Mouse (Mus musculus) embryonic facial prominence, embryonic 11.5 days (tissue): ENCODE measurements around the gene Capn1. TPM values are rescaled to one million over a fixed set of nuclear protein-coding genes. Genes with fewer than 3 reads are reported as not detected.
A peak's percentile ranks its signal among the peaks of the same experiment; 100 is the strongest.

ENCODE experiments used
- ATAC-seq: fragments of 200-750 bp; cut with Nextera tagmentation; replicated peaks from 2 replicates; pipeline ENCODE4 v1.8.0; 2017; ENCODE audit warnings: low read depth; ENCODE audit not compliant: insufficient number of reproducible peaks, low FRiP score, low TSS enrichment
- DNase-seq: peaks from one replicate; pipeline ENCODE4 v3.0.0-alpha.2; 2015; ENCODE audit warnings: low spot score
- H3K27ac ChIP-seq: fragments of 300-500 bp; sonication (generic); replicated peaks from 2 replicates; pipeline ENCODE4 v1.5.1; 2014; ENCODE audit warnings: mild to moderate bottlenecking, low read depth, low read length, control low read depth
- H3K27me3 ChIP-seq: fragments of 300-500 bp; sonication (generic); 2 replicates; pipeline ENCODE4 v1.6.1; 2014; ENCODE audit warnings: mild to moderate bottlenecking, low read length, moderate library complexity, mixed read lengths; ENCODE audit not compliant: control insufficient read depth, insufficient read depth
- H3K36me3 ChIP-seq: fragments of 300-500 bp; sonication (generic); replicated peaks from 2 replicates; pipeline ENCODE4 v1.6.1; 2014; ENCODE audit warnings: low read depth, mild to moderate bottlenecking, low read length, moderate library complexity, mixed read lengths; ENCODE audit not compliant: control insufficient read depth, insufficient read depth
- H3K4me1 ChIP-seq: fragments of 300-500 bp; sonication (generic); 2 replicates; pipeline ENCODE4 v1.6.1; 2014; ENCODE audit warnings: low read length, mixed read lengths; ENCODE audit not compliant: control insufficient read depth, insufficient read depth
- H3K4me2 ChIP-seq: fragments of 300-500 bp; sonication (generic); 2 replicates; pipeline ENCODE4 v1.6.1; 2014; ENCODE audit warnings: low read depth, mild to moderate bottlenecking, control low read depth, low read length, moderate library complexity
- H3K4me3 ChIP-seq: fragments of 300-500 bp; sonication (generic); 2 replicates; pipeline ENCODE4 v1.5.1; 2014; ENCODE audit warnings: low read depth, low read length, control low read depth
- H3K9ac ChIP-seq: fragments of 300-500 bp; sonication (generic); replicated peaks from 2 replicates; pipeline ENCODE4 v1.6.1; 2014; ENCODE audit warnings: mild to moderate bottlenecking, control low read depth, low read length
- H3K9me3 ChIP-seq: fragments of 300-500 bp; sonication (generic); replicated peaks from 2 replicates; pipeline ENCODE4 v1.6.1; 2016; ENCODE audit warnings: mild to moderate bottlenecking, low read length, inconsistent platforms, mixed read lengths; ENCODE audit not compliant: control insufficient read depth
- WGBS: fragments of 180-500 bp; shearing (Covaris S2); extraction: QIAGEN DNeasy Blood & Tissue Kit; methylation state at CpG from one replicate; pipeline ENCODE4 v1.1.7; 2014; 5-methylcytosine and 5-hydroxymethylcytosine counted together
- polyA plus RNA-seq: library from polyadenylated mRNA; unstranded; fragments of >200 nt; fragmentation: Nextera tagmentation; extraction: Ambion mirVana; gene quantifications from 2 replicates; pipeline ENCODE4 v1.2.1, GENCODE M21; 2014

Capn1 gene
- polyA plus RNA-seq, 1 experiment from 2014 or later = 4.5 TPM

- WGBS = 90% methylated on average over 2 of the region's 2 CpGs
- Histone ChIP-seq H3K4me3 (no peak overlapping the region), H3K4me2 (no peak overlapping the region), H3K36me3 (no peaks in the 10 kb centered on the region), H3K9me3 (no peaks in the 10 kb centered on the region), H3K27me3 (no peaks in the 10 kb centered on the region), H3K9ac (no peak overlapping the region), H3K27ac (no peak overlapping the region), H3K4me1 (no peaks in the 10 kb centered on the region)
- DNase-seq = no peak
- ATAC-seq = no peak
Observed at GRCm38 (mm10) chr19:5965910-5966309, 49.8 kb downstream of the Capn1 start.

GRCm38 (mm10) chr19:5965280-5965679, 50.4 kb downstream of the Capn1 start:
- Histone ChIP-seq H3K9me3 (no peaks in the 10 kb centered on the region), H3K9ac (no peak overlapping the region), H3K36me3 (no peaks in the 10 kb centered on the region), H3K4me1 (no peaks in the 10 kb centered on the region), H3K27me3 (no peaks in the 10 kb centered on the region), H3K4me2 (no peak overlapping the region), H3K4me3 (no peak overlapping the region), H3K27ac (no peak overlapping the region)
- peak; percentile 89 for DNase-seq
- WGBS = 5% methylated on average over 4 of the region's 4 CpGs
- ATAC-seq = no peak

DNA sequence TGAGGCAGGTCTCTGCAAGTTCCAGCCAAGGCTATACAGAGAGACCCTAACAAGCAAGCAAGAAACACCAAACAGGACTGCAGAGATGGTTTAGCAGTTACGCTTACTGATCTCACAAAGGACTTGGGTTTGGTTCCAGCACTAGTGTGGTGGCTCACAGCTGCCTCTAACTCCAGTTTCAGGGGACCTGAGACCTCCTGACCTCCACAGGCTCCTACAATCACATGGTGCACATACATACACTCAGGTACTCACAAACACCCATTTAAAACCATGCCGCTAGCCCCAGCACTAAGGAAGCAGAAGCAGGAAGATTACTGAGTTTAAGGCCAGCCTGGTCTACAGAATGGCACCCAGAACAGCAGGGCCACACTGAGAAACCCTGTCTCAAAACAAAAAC, 50.9 kb downstream of the Capn1 start:
- Histone ChIP-seq H3K36me3 (no peaks in the 10 kb centered on the region), H3K4me2 (peak overlapping the region; percentile 72; the same call in 1 of the 2 replicates), H3K4me1 (no peaks in the 10 kb centered on the region), H3K9ac (peak overlapping the region; percentile 75; the same call in 1 of the 2 replicates), H3K27me3 (no peaks in the 10 kb centered on the region), H3K27ac (no peak overlapping the region), H3K4me3 (peak overlapping the region; percentile 66), H3K9me3 (no peaks in the 10 kb centered on the region)
- 79% methylated on average over 2 of the region's 2 CpGs for WGBS
- no peak for ATAC-seq
- DNase-seq = no peak

- under 1% methylated on average over 50 of the region's 50 CpGs for WGBS
- H3K4me1 ChIP-seq = no peaks in the 10 kb centered on the region
- peak within 1 kb of the TSS; percentile 66 for H3K4me3 ChIP-seq
- H3K9ac ChIP-seq = peak within 1 kb of the TSS; percentile 75
- DNase-seq = peak; percentile 95
- peak; percentile 81 for ATAC-seq
- H3K9me3 ChIP-seq = no peaks in the 10 kb centered on the region
- no peaks in the 10 kb centered on the region for H3K36me3 ChIP-seq
- H3K27me3 ChIP-seq = no peaks in the 10 kb centered on the region
- 0 out of 2 replicates have a peak within 1 kb of the TSS, but pooled peaks have one; percentile 7 for H3K27ac ChIP-seq
- H3K4me2 ChIP-seq = peak within 1 kb of the TSS; percentile 72
Observed at GRCm38 (mm10) chr19:5963883-5964562, 51.7 kb downstream of the Capn1 start, which contains the start of gene Pola2. Gene Pola2 (minus strand): TSS chr19:5964202.

- no peak for DNase-seq
- ATAC-seq = no peak
- H3K9ac ChIP-seq = 0 out of 2 replicates have a peak overlapping the region, but pooled peaks have one; percentile 0
Observed at GRCm38 (mm10) chr19:5962651-5963050, 53.0 kb downstream of the Capn1 start.

DNA sequence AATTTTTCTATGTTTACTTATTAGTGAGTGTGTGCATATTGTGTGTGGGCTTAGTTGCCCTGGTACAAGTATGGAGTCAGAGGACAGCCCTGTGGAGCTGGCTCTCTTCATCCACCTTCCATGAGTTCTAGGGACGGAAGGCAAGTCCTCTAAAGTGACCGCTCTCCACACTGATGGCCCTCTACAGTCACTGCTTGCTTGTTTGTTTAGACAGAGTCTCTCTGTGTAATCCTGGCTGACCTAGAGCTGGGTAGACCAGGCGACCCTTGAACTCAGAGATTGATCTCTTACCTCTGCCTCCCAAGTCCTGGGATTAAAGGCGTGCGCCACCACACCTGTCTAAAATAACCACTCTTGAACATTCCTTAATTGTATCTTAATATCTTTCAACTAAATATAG, 58.3 kb downstream of the Capn1 start:
- DNase-seq = no peak
- no peak overlapping the region for H3K9ac ChIP-seq
- H3K4me2 ChIP-seq = no peak overlapping the region
- H3K9me3 ChIP-seq = no peaks in the 10 kb centered on the region
- H3K36me3 ChIP-seq = no peaks in the 10 kb centered on the region; the same call in 1 of the 2 replicates
- no peak for ATAC-seq
- no peaks in the 10 kb centered on the region for H3K27me3 ChIP-seq
- no peak overlapping the region for H3K4me3 ChIP-seq
- no peak overlapping the region for H3K27ac ChIP-seq
- 84% methylated on average over 5 of the region's 5 CpGs for WGBS
- no peaks in the 10 kb centered on the region for H3K4me1 ChIP-seq

More at GRCm38 (mm10) chr19:5962651-5963050, 53.0 kb downstream of the Capn1 start:
- H3K4me1 ChIP-seq = no peaks in the 10 kb centered on the region
- H3K9me3 ChIP-seq = no peaks in the 10 kb centered on the region
- H3K4me2 ChIP-seq = peak overlapping the region; percentile 72
- no peaks in the 10 kb centered on the region for H3K27me3 ChIP-seq
- H3K27ac ChIP-seq = no peak overlapping the region
- H3K36me3 ChIP-seq = no peaks in the 10 kb centered on the region
- peak overlapping the region; percentile 66; the same call in 1 of the 2 replicates for H3K4me3 ChIP-seq
- 24% methylated on average over 1 of the region's 1 CpGs for WGBS

DNA sequence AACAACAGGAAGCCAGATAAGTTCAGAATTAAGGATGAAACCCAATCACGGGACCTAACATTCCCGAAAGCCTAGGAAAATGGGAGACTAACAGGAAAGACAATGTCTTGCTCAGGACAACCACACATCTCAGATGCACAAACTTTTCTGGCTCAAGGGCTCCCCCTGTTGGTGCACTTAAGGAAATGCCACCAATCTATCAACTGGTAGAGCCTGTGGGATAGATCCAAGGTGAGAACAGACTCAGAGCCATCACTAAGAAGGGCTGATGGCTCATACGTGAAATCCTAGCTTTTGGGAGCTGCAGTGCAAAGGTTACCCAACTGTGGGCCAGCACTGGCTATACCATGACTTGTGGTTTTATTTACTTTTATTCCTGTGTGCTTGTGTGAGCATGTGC, 59.0 kb downstream of the Capn1 start:
- WGBS = 25% methylated on average over 3 of the region's 3 CpGs
- no peaks in the 10 kb centered on the region; the same call in 1 of the 2 replicates for H3K36me3 ChIP-seq
- ATAC-seq = no peak; the same call in 1 of the 2 replicates
- H3K27me3 ChIP-seq = no peaks in the 10 kb centered on the region
- H3K9me3 ChIP-seq = no peaks in the 10 kb centered on the region
- H3K27ac ChIP-seq = no peak overlapping the region
- DNase-seq = peak; percentile 80
- no peak overlapping the region for H3K4me2 ChIP-seq
- H3K9ac ChIP-seq = no peak overlapping the region
- no peaks in the 10 kb centered on the region for H3K4me1 ChIP-seq
- no peak overlapping the region for H3K4me3 ChIP-seq
